Mouse (Mus musculus) hindbrain, embryonic 12.5 days (tissue): ENCODE measurements at regions not wholly inside any gene's neighbourhood (a gene's known extent, or its start where the extent isn't known, plus 50 kb on each side); places are given as distances from the start of the nearest gene placed in this dataset.

Source experiments
- ATAC-seq: fragments of 200-750 bp; cut with Nextera tagmentation; 2 replicates; pipeline ENCODE4 v1.8.0; 2017; ENCODE audit warnings: moderate TSS enrichment; ENCODE audit not compliant: low FRiP score
- H3K27ac ChIP-seq: fragments of 300-500 bp; sonication (generic); 2 replicates; pipeline ENCODE4 v1.5.1; 2016; ENCODE audit warnings: mild to moderate bottlenecking
- H3K27me3 ChIP-seq: fragments of 300-500 bp; sonication (generic); 2 replicates; pipeline ENCODE4 v1.6.1; 2016; ENCODE audit warnings: mild to moderate bottlenecking
- H3K36me3 ChIP-seq: fragments of 300-500 bp; sonication (generic); 2 replicates; pipeline ENCODE4 v1.6.1; 2016; ENCODE audit warnings: mild to moderate bottlenecking
- H3K4me1 ChIP-seq: fragments of 300-500 bp; sonication (generic); 2 replicates; pipeline ENCODE4 v1.6.1; 2016
- H3K4me2 ChIP-seq: fragments of 300-500 bp; sonication (generic); replicated peaks from 2 replicates; pipeline ENCODE4 v1.6.1; 2016; ENCODE audit warnings: mild to moderate bottlenecking
- H3K4me3 ChIP-seq: fragments of 300-500 bp; sonication (generic); 2 replicates; pipeline ENCODE4 v1.5.1; 2016; ENCODE audit warnings: mild to moderate bottlenecking
- H3K9ac ChIP-seq: fragments of 300-500 bp; sonication (generic); 2 replicates; pipeline ENCODE4 v1.6.1; 2016; ENCODE audit warnings: mild to moderate bottlenecking, moderate library complexity
- H3K9me3 ChIP-seq: fragments of 300-500 bp; sonication (generic); replicated peaks from 2 replicates; pipeline ENCODE4 v1.6.1; 2016; ENCODE audit warnings: mild to moderate bottlenecking
- WGBS: fragments of 180-500 bp; shearing (Covaris S2); methylation state at CpG from one replicate; pipeline ENCODE4 v1.1.7; 2016; 5-methylcytosine and 5-hydroxymethylcytosine counted together

GRCm38 (mm10) chr8:44767271-44767670, 168.0 kb upstream of the Fat1 start:
- ATAC-seq: no peak
- H3K9ac ChIP-seq: no peak overlapping the region
- no peaks in the 10 kb centered on the region for H3K27me3 ChIP-seq
- H3K27ac ChIP-seq: no peak overlapping the region
- H3K4me3 ChIP-seq: no peak overlapping the region
- WGBS: 78% methylated on average over 4 of the region's 4 CpGs
- H3K36me3 ChIP-seq: no peaks in the 10 kb centered on the region
- H3K4me1 ChIP-seq: no peaks in the 10 kb centered on the region
- H3K4me2 ChIP-seq: no peak overlapping the region
- H3K9me3 ChIP-seq: no peaks in the 10 kb centered on the region

- Histone ChIP-seq H3K27me3 (no peaks in the 10 kb centered on the region), H3K4me3 (no peak overlapping the region), H3K36me3 (no peaks in the 10 kb centered on the region), H3K9ac (no peak overlapping the region), H3K9me3 (no peaks in the 10 kb centered on the region), H3K4me2 (no peak overlapping the region), H3K27ac (no peak overlapping the region), H3K4me1 (no peaks in the 10 kb centered on the region)
- 84% methylated on average over 1 of the region's 1 CpGs for WGBS
- ATAC-seq: no peak
These were observed 156.0 kb upstream of the Fat1 start for GRCm38 (mm10) chr8:44779212-44779611.

GRCm38 (mm10) chr8:44782421-44782820, 152.8 kb upstream of the Fat1 start:
- Histone ChIP-seq H3K27me3 (no peaks in the 10 kb centered on the region), H3K9ac (no peak overlapping the region), H3K27ac (no peak overlapping the region), H3K4me1 (no peaks in the 10 kb centered on the region), H3K4me3 (no peak overlapping the region), H3K9me3 (no peaks in the 10 kb centered on the region), H3K4me2 (no peak overlapping the region), H3K36me3 (no peaks in the 10 kb centered on the region)
- ATAC-seq: no peak
- 91% methylated on average over 9 of the region's 9 CpGs for WGBS

GRCm38 (mm10) chr8:44785161-44785560, 150.1 kb upstream of the Fat1 start:
- no peak overlapping the region for H3K9ac ChIP-seq
- no peaks in the 10 kb centered on the region for H3K9me3 ChIP-seq
- H3K4me1 ChIP-seq: no peaks in the 10 kb centered on the region
- no peak for ATAC-seq
- no peaks in the 10 kb centered on the region for H3K36me3 ChIP-seq
- no peak overlapping the region for H3K4me3 ChIP-seq
- no peak overlapping the region for H3K4me2 ChIP-seq
- WGBS: 35% methylated on average over 8 of the region's 8 CpGs
- no peak overlapping the region for H3K27ac ChIP-seq
- no peaks in the 10 kb centered on the region for H3K27me3 ChIP-seq

GRCm38 (mm10) chr8:44786740-44787139, 148.5 kb upstream of the Fat1 start:
- ATAC-seq: no peak
- Histone ChIP-seq H3K27me3 (no peaks in the 10 kb centered on the region), H3K4me3 (no peak overlapping the region), H3K9me3 (no peaks in the 10 kb centered on the region), H3K4me2 (no peak overlapping the region), H3K4me1 (no peaks in the 10 kb centered on the region), H3K27ac (no peak overlapping the region), H3K9ac (no peak overlapping the region), H3K36me3 (no peaks in the 10 kb centered on the region)
- 85% methylated on average over 5 of the region's 5 CpGs for WGBS

GRCm38 (mm10) chr8:44788290-44788689, 147.0 kb upstream of the Fat1 start:
- ATAC-seq: no peak

GRCm38 (mm10) chr8:44799513-44799912, 135.7 kb upstream of the Fat1 start:
- 89% methylated on average over 3 of the region's 3 CpGs for WGBS
- Histone ChIP-seq H3K9me3 (no peaks in the 10 kb centered on the region), H3K4me1 (no peaks in the 10 kb centered on the region; the same call in 1 of the 2 replicates), H3K9ac (no peak overlapping the region), H3K4me3 (no peak overlapping the region), H3K36me3 (no peaks in the 10 kb centered on the region), H3K27ac (no peak overlapping the region), H3K27me3 (no peaks in the 10 kb centered on the region), H3K4me2 (no peak overlapping the region)
- no peak for ATAC-seq

More at GRCm38 (mm10) chr8:44788290-44788689, 147.0 kb upstream of the Fat1 start:
- 68% methylated on average over 3 of the region's 3 CpGs for WGBS
- Histone ChIP-seq H3K27ac (no peak overlapping the region), H3K4me2 (no peak overlapping the region), H3K9ac (no peak overlapping the region), H3K36me3 (no peaks in the 10 kb centered on the region), H3K9me3 (no peaks in the 10 kb centered on the region), H3K4me1 (no peaks in the 10 kb centered on the region), H3K4me3 (no peak overlapping the region), H3K27me3 (no peaks in the 10 kb centered on the region)

GRCm38 (mm10) chr8:44800827-44801273, 134.4 kb upstream of the Fat1 start:
- ATAC-seq: no peak
- Histone ChIP-seq H3K4me1 (no peaks in the 10 kb centered on the region; the same call in 1 of the 2 replicates), H3K27me3 (no peaks in the 10 kb centered on the region), H3K9me3 (no peaks in the 10 kb centered on the region), H3K4me2 (no peak overlapping the region), H3K4me3 (no peak overlapping the region), H3K36me3 (no peaks in the 10 kb centered on the region), H3K9ac (no peak overlapping the region), H3K27ac (no peak overlapping the region)
- 56% methylated on average over 6 of the region's 6 CpGs for WGBS

- Histone ChIP-seq H3K27me3 (no peaks in the 10 kb centered on the region), H3K9me3 (no peaks in the 10 kb centered on the region), H3K4me1 (no peaks in the 10 kb centered on the region; the same call in 1 of the 2 replicates), H3K4me3 (no peak overlapping the region), H3K27ac (no peak overlapping the region), H3K9ac (no peak overlapping the region), H3K4me2 (no peak overlapping the region), H3K36me3 (no peaks in the 10 kb centered on the region)
- 43% methylated on average over 6 of the region's 6 CpGs for WGBS
- no peak for ATAC-seq
These were observed 133.5 kb upstream of the Fat1 start for GRCm38 (mm10) chr8:44801604-44802206.

GRCm38 (mm10) chr8:44802331-44802730, 132.9 kb upstream of the Fat1 start:
- H3K27ac ChIP-seq: no peak overlapping the region
- H3K9me3 ChIP-seq: no peaks in the 10 kb centered on the region
- no peak overlapping the region for H3K4me2 ChIP-seq
- no peaks in the 10 kb centered on the region; the same call in 1 of the 2 replicates for H3K4me1 ChIP-seq
- 64% methylated on average over 5 of the region's 5 CpGs for WGBS
- no peaks in the 10 kb centered on the region for H3K36me3 ChIP-seq
- no peak for ATAC-seq
- no peak overlapping the region for H3K9ac ChIP-seq
- H3K27me3 ChIP-seq: no peaks in the 10 kb centered on the region
- no peak overlapping the region for H3K4me3 ChIP-seq

- no peak for ATAC-seq
- no peak overlapping the region for H3K27ac ChIP-seq
- no peaks in the 10 kb centered on the region for H3K9me3 ChIP-seq
- no peaks in the 10 kb centered on the region; the same call in 1 of the 2 replicates for H3K4me1 ChIP-seq
- H3K27me3 ChIP-seq: no peaks in the 10 kb centered on the region
- no peak overlapping the region for H3K4me2 ChIP-seq
- H3K9ac ChIP-seq: no peak overlapping the region
- WGBS: 31% methylated on average over 14 of the region's 14 CpGs
- H3K4me3 ChIP-seq: no peak overlapping the region
- no peaks in the 10 kb centered on the region for H3K36me3 ChIP-seq
These were observed 130.7 kb upstream of the Fat1 start for GRCm38 (mm10) chr8:44804414-44805178.

GRCm38 (mm10) chr8:44805179-44805815, 129.9 kb upstream of the Fat1 start:
- 73% methylated on average over 11 of the region's 11 CpGs for WGBS
- H3K9ac ChIP-seq: no peak overlapping the region
- H3K27me3 ChIP-seq: no peaks in the 10 kb centered on the region
- H3K36me3 ChIP-seq: no peaks in the 10 kb centered on the region
- ATAC-seq: no peak
- H3K9me3 ChIP-seq: no peaks in the 10 kb centered on the region
- H3K27ac ChIP-seq: no peak overlapping the region
- no peak overlapping the region for H3K4me2 ChIP-seq
- no peaks in the 10 kb centered on the region; the same call in 1 of the 2 replicates for H3K4me1 ChIP-seq
- no peak overlapping the region for H3K4me3 ChIP-seq
